Comparison of ENCODE assay signal across 8 mouse cellular contexts in genomic region chr9:55208458-55208789, GRCm38 (mm10). TPM values are rescaled to one million over a fixed set of nuclear protein-coding genes. Genes with fewer than 3 reads are reported as not detected.
DNase-seq lines count a peak whose midpoint lies in the region; ATAC-seq and TF ChIP-seq lines count a peak whose summit lies in the region.

No protein-coding gene starts in this region.

- H3K36me3 ChIP-seq in spleen, adult 2 months (ENCODE audit: control insufficient read depth, insufficient read depth, low read length), result peaks cover 6% of the 10 kb centered on the region
- peaks cover 14% of the 10 kb centered on the region; the same call in 1 of the 2 replicates for H3K36me3 ChIP-seq in limb, embryonic 15.5 days
- 0 out of 2 replicates have a peak, but pooled peaks cover 3% of the 10 kb centered on the region for H3K36me3 ChIP-seq in stomach, embryonic 14.5 days (ENCODE audit: control insufficient read depth, insufficient read depth, low read length)

- H3K4me1 ChIP-seq in cerebellum, adult 2 months (ENCODE audit: control insufficient read depth, insufficient read depth, low read length), result peaks cover 6% of the 10 kb centered on the region
- peaks cover 4% of the 10 kb centered on the region; the same call in 1 of the 2 replicates for H3K4me1 ChIP-seq in spleen, adult 2 months (ENCODE audit: control insufficient read depth, insufficient read depth, insufficient read length)
- peaks cover 20% of the 10 kb centered on the region for H3K4me1 ChIP-seq in limb, embryonic 15.5 days
- H3K4me1 ChIP-seq in stomach, embryonic 14.5 days (ENCODE audit: control insufficient read depth, insufficient read depth, low read length), result peaks cover 13% of the 10 kb centered on the region

- H3K4me2 ChIP-seq in limb, embryonic 15.5 days, result peak overlapping the region; percentile 77
- H3K4me2 ChIP-seq in stomach, embryonic 14.5 days (replicated peaks; ENCODE audit: low read depth, low read length), result peak overlapping the region; percentile 52

- DNase-seq in cerebellum, adult 2 months, result no peak
- no peak for DNase-seq in cerebellum, adult 9-11 months
- DNase-seq in spleen, adult 2 months (ENCODE audit: low read depth in 1 of 2, low spot score in 2 of 2), result no peak
- DNase-seq in spleen, adult 12 weeks (ENCODE audit: low spot score), result no peak
- no peak for DNase-seq in adipocyte (ENCODE audit: low spot score)
- DNase-seq in urinary bladder, postnatal 36 days (ENCODE audit: low spot score in 2 of 2), result no peak

- no peaks in the 10 kb centered on the region for H3K9me3 ChIP-seq in limb, embryonic 15.5 days
- H3K9me3 ChIP-seq in stomach, embryonic 14.5 days (ENCODE audit: control insufficient read depth, low read depth, low read length), result no peaks in the 10 kb centered on the region

- no peaks in the 10 kb centered on the region for H3K27me3 ChIP-seq in cerebellum, adult 2 months (ENCODE audit: control insufficient read depth, insufficient read depth, low read length)
- H3K27me3 ChIP-seq in spleen, adult 2 months (ENCODE audit: control insufficient read depth, insufficient read depth, low read length), result no peaks in the 10 kb centered on the region
- H3K27me3 ChIP-seq in limb, embryonic 15.5 days, result no peaks in the 10 kb centered on the region
- H3K27me3 ChIP-seq in stomach, embryonic 14.5 days (ENCODE audit: control insufficient read depth, insufficient read depth, low read length), result no peaks in the 10 kb centered on the region

- ATAC-seq in limb, embryonic 15.5 days (ENCODE audit: insufficient number of reproducible peaks, low FRiP score, low TSS enrichment, low read depth), result no peak
- peak; percentile 29; the same call in 1 of the 2 replicates for ATAC-seq in stomach, embryonic 14.5 days (ENCODE audit: insufficient number of reproducible peaks, insufficient read depth, low FRiP score, low read depth)

- peak overlapping the region; percentile 87 for H3K9ac ChIP-seq in limb, embryonic 15.5 days
- H3K9ac ChIP-seq in stomach, embryonic 14.5 days (replicated peaks; ENCODE audit: low read depth, low read length), result peak overlapping the region; percentile 78; the same call in 1 of the 2 replicates

- 0% methylated on average over 2 of the region's 2 CpGs for WGBS in cerebellum, adult 2 months
- WGBS in spleen, adult 2 months, result 0% methylated on average over 2 of the region's 2 CpGs
- 1% methylated on average over 2 of the region's 2 CpGs for WGBS in limb, embryonic 15.5 days
- WGBS in stomach, embryonic 14.5 days, result 3% methylated on average over 2 of the region's 2 CpGs

- no peak for TF ChIP-seq CTCF in cerebellum, adult 2 months (IDR thresholded peaks at IDR 0.05; ENCODE audit: borderline replicate concordance, insufficient read depth, low read depth, low read length)
- TF ChIP-seq CTCF in spleen, adult 2 months (IDR thresholded peaks at IDR 0.05; ENCODE audit: extremely low read depth, insufficient read depth, insufficient read length, insufficient replicate concordance), result no peak

- peak overlapping the region; percentile 75 for H3K4me3 ChIP-seq in cerebellum, adult 2 months (replicated peaks; ENCODE audit: insufficient read depth, low read depth, low read length)
- peak overlapping the region; percentile 85 for H3K4me3 ChIP-seq in spleen, adult 2 months (ENCODE audit: extremely low read depth, insufficient read depth, insufficient read length)
- H3K4me3 ChIP-seq in limb, embryonic 15.5 days, result peak overlapping the region; percentile 86
- peak overlapping the region; percentile 79 for H3K4me3 ChIP-seq in stomach, embryonic 14.5 days (ENCODE audit: low read depth, low read length)

- H3K27ac ChIP-seq in cerebellum, adult 2 months (ENCODE audit: insufficient read depth, low read length), result peak overlapping the region; percentile 70; the same call in 1 of the 2 replicates
- H3K27ac ChIP-seq in spleen, adult 2 months (ENCODE audit: insufficient read depth, low read length), result peak overlapping the region; percentile 84
- H3K27ac ChIP-seq in limb, embryonic 15.5 days, result peak overlapping the region; percentile 86
- H3K27ac ChIP-seq in stomach, embryonic 14.5 days (ENCODE audit: low read length), result peak overlapping the region; percentile 82

- TF ChIP-seq POLR2A in cerebellum, adult 2 months (IDR thresholded peaks at IDR 0.05; ENCODE audit: borderline replicate concordance, insufficient read depth, low read length), result no peak
- no peak for TF ChIP-seq POLR2A in spleen, adult 2 months (IDR thresholded peaks at IDR 0.05; ENCODE audit: low read depth, low read length)

RNA-seq across cellular contexts. Expression of gene Fbxo22, which starts 0.3 kb away (rescaled TPM):
- polyA plus RNA-seq in cerebellum, adult 2 months (2012; rRNA removed), result 42.9 and 45.3 TPM in 2 replicates
- 8.9 and 9.5 TPM in 2 replicates for polyA plus RNA-seq in spleen, adult 2 months (2012; rRNA removed)
- 46.3 and 48.2 TPM in 2 replicates for polyA plus RNA-seq in limb, embryonic 15.5 days (2015; fragmentation: Nextera tagmentation; extraction: Ambion mirVana)
- polyA plus RNA-seq in stomach, embryonic 14.5 days (2014; fragmentation: Nextera tagmentation; extraction: Ambion mirVana), result 60.0 and 63.5 TPM in 2 replicates

RNA-seq across cellular contexts. Expression of gene Ube2q2, which starts 59.8 kb away (rescaled TPM):
- polyA plus RNA-seq in cerebellum, adult 2 months (2012; rRNA removed), result 54.5 and 54.9 TPM in 2 replicates
- 8.3 and 10.8 TPM in 2 replicates for polyA plus RNA-seq in spleen, adult 2 months (2012; rRNA removed)
- 29.7 and 34.5 TPM in 2 replicates for polyA plus RNA-seq in limb, embryonic 15.5 days (2015; fragmentation: Nextera tagmentation; extraction: Ambion mirVana)
- polyA plus RNA-seq in stomach, embryonic 14.5 days (2014; fragmentation: Nextera tagmentation; extraction: Ambion mirVana), result 24.8 and 35.2 TPM in 2 replicates
